Mouse (Mus musculus) ES-Bruce4 (cell line): ENCODE data around the gene Dnah3.

Experiments used
- CTCF ChIP-seq: IDR thresholded peaks from one replicate; pipeline ENCODE4 v1.8.1; 2011; ENCODE audit warnings: low read depth, low read length
- POLR2A ChIP-seq: IDR thresholded peaks from one replicate; pipeline ENCODE4 v1.8.1; 2011; ENCODE audit warnings: low read length; ENCODE audit not compliant: insufficient read depth

DNA sequence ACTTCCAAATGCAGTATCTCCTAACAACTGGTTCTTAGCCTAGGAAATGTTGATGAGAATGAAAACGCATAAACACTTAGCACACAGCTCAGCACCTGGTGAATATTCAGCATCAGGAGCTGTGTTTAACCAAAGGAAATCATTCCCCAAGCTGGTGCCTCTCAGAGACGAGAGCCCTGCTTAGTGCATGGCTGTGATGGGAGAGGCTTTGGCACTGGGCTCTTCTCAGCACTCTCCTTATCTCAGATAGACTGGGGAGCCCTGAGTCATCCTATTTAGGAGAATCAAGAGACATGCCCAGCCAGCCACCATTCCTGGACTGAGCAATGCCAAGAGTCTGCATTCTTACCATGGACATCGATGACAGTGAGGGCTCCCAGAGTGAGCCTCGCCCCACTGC is 60.1 kb downstream of the Dnah3 start:
- TF ChIP-seq POLR2A = no peak
- TF ChIP-seq CTCF = no peak
